Mouse (Mus musculus): Measurements from ENCODE around the gene Dera. TPM values are rescaled to one million over a fixed set of nuclear protein-coding genes. Genes with fewer than 3 reads are reported as not detected.
"Not testable (repeated sequence)": the region's sequence is repeated elsewhere in the genome, so short reads cannot be mapped to it uniquely, and the experiment has no call there.

Gene Dera
- polyA plus RNA-seq (2016; fragmentation: Nextera tagmentation; extraction: Ambion mirVana): 32.3 and 32.7 TPM in 2 replicates

GRCm38 (mm10) chr6:137754056-137754856 lies at the start of gene Dera:
Dera (plus strand) TSS chr6:137754546.
- ATAC-seq (ENCODE audit: low FRiP score): peak; percentile 87
- Histone ChIP-seq H3K9ac (peak within 1 kb of the TSS; percentile 68), H3K27me3 (no peaks in the 10 kb centered on the region), H3K27ac (no peak within 1 kb of the TSS), H3K4me3 (replicated peaks) (peak within 1 kb of the TSS; percentile 63), H3K4me2 (peak within 1 kb of the TSS; percentile 73), H3K4me1 (peaks cover 5% of the 10 kb centered on the region; the same call in 1 of the 2 replicates), H3K36me3 (replicated peaks) (peaks cover 27% of the 10 kb centered on the region), H3K9me3 (no peaks in the 10 kb centered on the region)
- 13% methylated on average over 26 of the region's 26 CpGs for WGBS

- ATAC-seq (ENCODE audit: low FRiP score): no peak
- Histone ChIP-seq H3K4me1 (no peaks in the 10 kb centered on the region), H3K9ac (no peak overlapping the region), H3K36me3 (replicated peaks) (no peaks in the 10 kb centered on the region), H3K4me2 (no peak overlapping the region), H3K27ac (no peak overlapping the region), H3K4me3 (replicated peaks) (no peak overlapping the region), H3K27me3 (no peaks in the 10 kb centered on the region), H3K9me3 (no peaks in the 10 kb centered on the region)
- whole genome bisulfite sequencing: 95% methylated on average over 10 of the region's 10 CpGs
Measured at GRCm38 (mm10) chr6:137706209-137706608, 48.1 kb upstream of the Dera start.

GRCm38 (mm10) chr6:137708726-137709405 lies 45.5 kb upstream of the Dera start:
- ATAC-seq (ENCODE audit: low FRiP score); H3K4me3 ChIP-seq (replicated peaks); H3K9ac ChIP-seq; H3K4me2 ChIP-seq; H3K4me1 ChIP-seq; H3K36me3 ChIP-seq (replicated peaks); H3K9me3 ChIP-seq; H3K27me3 ChIP-seq; H3K27ac ChIP-seq: not testable (repeated sequence)
- WGBS: 91% methylated on average over 13 of the region's 13 CpGs

GRCm38 (mm10) chr6:137710179-137711037 lies 43.9 kb upstream of the Dera start:
- Histone ChIP-seq H3K27ac (no peak overlapping the region), H3K36me3 (replicated peaks) (no peaks in the 10 kb centered on the region), H3K4me1 (peaks cover 7% of the 10 kb centered on the region), H3K9ac (no peak overlapping the region), H3K9me3 (no peaks in the 10 kb centered on the region), H3K4me2 (no peak overlapping the region), H3K27me3 (no peaks in the 10 kb centered on the region), H3K4me3 (replicated peaks) (no peak overlapping the region)
- WGBS: 87% methylated on average over 14 of the region's 14 CpGs
- ATAC-seq (ENCODE audit: low FRiP score): no peak

GRCm38 (mm10) chr6:137712654-137713309 lies 41.6 kb upstream of the Dera start:
- ATAC-seq (ENCODE audit: low FRiP score): peak; percentile 65; the same call in 1 of the 2 replicates

GRCm38 (mm10) chr6:137713310-137713664 lies 41.1 kb upstream of the Dera start:
- ATAC-seq (ENCODE audit: low FRiP score): peak; percentile 44; the same call in 1 of the 2 replicates
- peak overlapping the region; percentile 50 for H3K27ac ChIP-seq

More at GRCm38 (mm10) chr6:137712654-137713309, 41.6 kb upstream of the Dera start:
- 46% methylated on average over 7 of the region's 7 CpGs for WGBS
- H3K4me1 ChIP-seq: peaks cover 7% of the 10 kb centered on the region
- H3K27ac ChIP-seq: peak overlapping the region; percentile 50
- no peak overlapping the region for H3K9ac ChIP-seq
- no peaks in the 10 kb centered on the region for H3K9me3 ChIP-seq
- H3K27me3 ChIP-seq: no peaks in the 10 kb centered on the region
- H3K4me2 ChIP-seq: no peak overlapping the region
- H3K36me3 ChIP-seq (replicated peaks): no peaks in the 10 kb centered on the region
- H3K4me3 ChIP-seq (replicated peaks): no peak overlapping the region

GRCm38 (mm10) chr6:137716802-137717201 lies 37.5 kb upstream of the Dera start:
- H3K4me2 ChIP-seq: no peak overlapping the region
- H3K27me3 ChIP-seq: no peaks in the 10 kb centered on the region
- no peaks in the 10 kb centered on the region for H3K9me3 ChIP-seq
- no peak overlapping the region for H3K27ac ChIP-seq
- 71% methylated on average over 5 of the region's 5 CpGs for WGBS
- no peaks in the 10 kb centered on the region for H3K36me3 ChIP-seq (replicated peaks)
- H3K9ac ChIP-seq: no peak overlapping the region
- ATAC-seq (ENCODE audit: low FRiP score): peak; percentile 41; the same call in 1 of the 2 replicates
- no peak overlapping the region for H3K4me3 ChIP-seq (replicated peaks)
- H3K4me1 ChIP-seq: peaks cover 7% of the 10 kb centered on the region

More at GRCm38 (mm10) chr6:137713310-137713664, 41.1 kb upstream of the Dera start:
- no peak overlapping the region for H3K9ac ChIP-seq
- H3K36me3 ChIP-seq (replicated peaks): no peaks in the 10 kb centered on the region
- no peaks in the 10 kb centered on the region for H3K9me3 ChIP-seq
- no peak overlapping the region for H3K4me2 ChIP-seq
- 69% methylated on average over 3 of the region's 3 CpGs for WGBS
- H3K4me3 ChIP-seq (replicated peaks): no peak overlapping the region
- H3K4me1 ChIP-seq: peaks cover 7% of the 10 kb centered on the region
- no peaks in the 10 kb centered on the region for H3K27me3 ChIP-seq

- no peaks in the 10 kb centered on the region for H3K36me3 ChIP-seq (replicated peaks)
- H3K4me2 ChIP-seq: no peak overlapping the region
- H3K4me3 ChIP-seq (replicated peaks): no peak overlapping the region
- WGBS: 89% methylated on average over 15 of the region's 15 CpGs
- no peak overlapping the region for H3K9ac ChIP-seq
- H3K27me3 ChIP-seq: peaks cover 9% of the 10 kb centered on the region
- H3K27ac ChIP-seq: no peak overlapping the region
- H3K9me3 ChIP-seq: no peaks in the 10 kb centered on the region
- no peak for ATAC-seq (ENCODE audit: low FRiP score)
- no peaks in the 10 kb centered on the region for H3K4me1 ChIP-seq
Measured at GRCm38 (mm10) chr6:137722220-137722931, 32.0 kb upstream of the Dera start.

GRCm38 (mm10) chr6:137723898-137724297 lies 30.4 kb upstream of the Dera start:
- Histone ChIP-seq H3K9me3 (no peaks in the 10 kb centered on the region), H3K27me3 (peaks cover 9% of the 10 kb centered on the region), H3K4me3 (replicated peaks) (no peak overlapping the region), H3K4me2 (no peak overlapping the region), H3K27ac (no peak overlapping the region), H3K36me3 (replicated peaks) (no peaks in the 10 kb centered on the region), H3K4me1 (no peaks in the 10 kb centered on the region), H3K9ac (no peak overlapping the region)
- WGBS: 10% methylated on average over 4 of the region's 4 CpGs
- peak; percentile 58; the same call in 1 of the 2 replicates for ATAC-seq (ENCODE audit: low FRiP score)

- no peaks in the 10 kb centered on the region for H3K9me3 ChIP-seq
- peak overlapping the region; percentile 91 for H3K4me3 ChIP-seq (replicated peaks)
- peaks cover 6% of the 10 kb centered on the region; the same call in 1 of the 2 replicates for H3K27me3 ChIP-seq
- peak overlapping the region; percentile 85; the same call in 1 of the 2 replicates for H3K9ac ChIP-seq
- peaks cover 10% of the 10 kb centered on the region for H3K4me1 ChIP-seq
- peak overlapping the region; percentile 93 for H3K4me2 ChIP-seq
- WGBS: 10% methylated on average over 7 of the region's 7 CpGs
- H3K27ac ChIP-seq: no peak overlapping the region
- peak; percentile 28; the same call in 1 of the 2 replicates for ATAC-seq (ENCODE audit: low FRiP score)
- H3K36me3 ChIP-seq (replicated peaks): peaks cover 16% of the 10 kb centered on the region; the same call in 1 of the 2 replicates
Measured at GRCm38 (mm10) chr6:137734460-137734845, 19.9 kb upstream of the Dera start.
